Mouse (Mus musculus) c-Kit-negative CD71-positive TER-119-positive erythroid progenitor cells, embryonic 14.5 days (primary cell): ENCODE results near the gene Med12.

ENCODE experiments used
- DNase-seq: peaks from one replicate; pipeline ENCODE4 v3.0.0-alpha.2; 2013; ENCODE audit warnings: low read depth, low spot score

Gene Med12

GRCm38 (mm10) chrX:101273875-101274738, at the start of gene Med12:
Med12 (plus strand) TSS chrX:101274030.
- DNase-seq: peak; percentile 76

GRCm38 (mm10) chrX:101245011-101245410, 28.8 kb upstream of the Med12 start:
- no peak for DNase-seq

- peak; percentile 68 for DNase-seq
These were observed 19.7 kb upstream of the Med12 start, which contains the start of gene Foxo4 for GRCm38 (mm10) chrX:101253952-101254729. Foxo4 (plus strand) TSS chrX:101254528.

- no peak for DNase-seq
These were observed 19.1 kb upstream of the Med12 start for GRCm38 (mm10) chrX:101254740-101255139.

- no peak for DNase-seq
These were observed 17.2 kb upstream of the Med12 start for GRCm38 (mm10) chrX:101256603-101257002.

- DNase-seq: no peak
These were observed 13.1 kb upstream of the Med12 start for GRCm38 (mm10) chrX:101260441-101261325.

GRCm38 (mm10) chrX:101263892-101264291, 9.9 kb upstream of the Med12 start, which contains the start of gene Gm614:
Gm614 (minus strand) TSS chrX:101263992.
- no peak for DNase-seq

GRCm38 (mm10) chrX:101266631-101267030, 7.2 kb upstream of the Med12 start:
- no peak for DNase-seq

- DNase-seq: no peak
These were observed 5.6 kb upstream of the Med12 start, which contains the start of gene Il2rg for GRCm38 (mm10) chrX:101268025-101268754. Il2rg (minus strand) TSS chrX:101268255.

- DNase-seq: no peak
These were observed 5.1 kb upstream of the Med12 start, which contains the start of gene Gm20489 for GRCm38 (mm10) chrX:101268755-101269124. Gm20489 (minus strand) TSS chrX:101269023.

GRCm38 (mm10) chrX:101273410-101273809, 420 bp upstream of the Med12 start:
- no peak for DNase-seq

GRCm38 (mm10) chrX:101282813-101283212, 9.0 kb downstream of the Med12 start:
- no peak for DNase-seq

GRCm38 (mm10) chrX:101285534-101285933, 11.7 kb downstream of the Med12 start:
- DNase-seq: peak; percentile 55

- DNase-seq: no peak
These were observed 12.3 kb downstream of the Med12 start for GRCm38 (mm10) chrX:101285953-101286670.

- peak; percentile 72 for DNase-seq
These were observed 13.7 kb downstream of the Med12 start for GRCm38 (mm10) chrX:101287543-101287942.

GRCm38 (mm10) chrX:101288432-101288831, 14.6 kb downstream of the Med12 start:
- DNase-seq: no peak

GRCm38 (mm10) chrX:101289037-101289436, 15.2 kb downstream of the Med12 start:
- DNase-seq: no peak

- no peak for DNase-seq
These were observed 16.3 kb downstream of the Med12 start for GRCm38 (mm10) chrX:101290111-101290510.

- no peak for DNase-seq
These were observed 25.2 kb downstream of the Med12 start, which contains the start of gene Nlgn3 for GRCm38 (mm10) chrX:101299055-101299454. Nlgn3 (plus strand) TSS chrX:101299168.
